Mouse (Mus musculus) megakaryocyte-erythroid progenitor cell, adult 5-6 weeks (primary cell): Measurements from ENCODE around the gene Ptgir. TPM values are rescaled to one million over a fixed set of nuclear protein-coding genes. Genes with fewer than 3 reads are reported as not detected.
"Not testable (repeated sequence)": the region's sequence is repeated elsewhere in the genome, so short reads cannot be mapped to it uniquely, and the experiment has no call there.

Source experiments
- ATAC-seq: replicated peaks from 2 replicates; pipeline ENCODE4 v1.8.0; 2016; ENCODE audit warnings: mild to moderate bottlenecking, inconsistent platforms; ENCODE audit not compliant: severe bottlenecking, poor library complexity, low FRiP score, low TSS enrichment
- total RNA-seq, 2 experiments: library from RNA; stranded (forward) in 1 of 2; stranded (reverse) in 1 of 2; fragments of 200-1000, 215-1000 nt in 1 of 2; fragments of >200 nt in 1 of 2; fragmentation: Nextera tagmentation in 1 of 2; gene quantifications; 2 replicates each; pipeline ENCODE4 v1.2.3; 2014 to 2017

Gene Ptgir
- total RNA-seq, 2 experiments from 2014 or later, result not detected

- peak; percentile 77 for ATAC-seq
Measured at GRCm38 (mm10) chr7:16931968-16932627, 25.8 kb downstream of the Ptgir start.

- peak; percentile 43; the same call in 1 of the 2 replicates for ATAC-seq
Measured at GRCm38 (mm10) chr7:16932704-16933577, 26.7 kb downstream of the Ptgir start.

GRCm38 (mm10) chr7:16937312-16937711, 31.0 kb downstream of the Ptgir start:
- ATAC-seq, result no peak

- ATAC-seq, result no peak
Measured at GRCm38 (mm10) chr7:16938117-16938791, 32.0 kb downstream of the Ptgir start.

- no peak for ATAC-seq
Measured at GRCm38 (mm10) chr7:16940292-16940691, 34.0 kb downstream of the Ptgir start.

GRCm38 (mm10) chr7:16942861-16943260, 36.6 kb downstream of the Ptgir start:
- ATAC-seq, result no peak

- peak; percentile 51; the same call in 1 of the 2 replicates for ATAC-seq
Measured at GRCm38 (mm10) chr7:16944061-16944807, 37.9 kb downstream of the Ptgir start, which contains the start of gene Pnmal2. Pnmal2 (plus strand) TSS chr7:16944682.

GRCm38 (mm10) chr7:16944808-16945315, 38.6 kb downstream of the Ptgir start:
- no peak for ATAC-seq

GRCm38 (mm10) chr7:16945419-16945818, 39.1 kb downstream of the Ptgir start:
- no peak for ATAC-seq

GRCm38 (mm10) chr7:16946441-16947348, 40.4 kb downstream of the Ptgir start:
- ATAC-seq, result no peak

- ATAC-seq, result no peak
Measured at GRCm38 (mm10) chr7:16947349-16947895, 41.1 kb downstream of the Ptgir start.

- ATAC-seq, result no peak
Measured at GRCm38 (mm10) chr7:16947959-16948361, 41.7 kb downstream of the Ptgir start.

- no peak for ATAC-seq
Measured at GRCm38 (mm10) chr7:16948923-16949458, 42.7 kb downstream of the Ptgir start.

GRCm38 (mm10) chr7:16949908-16950841, 43.9 kb downstream of the Ptgir start:
- peak; percentile 72 for ATAC-seq

GRCm38 (mm10) chr7:16950861-16951635, 44.8 kb downstream of the Ptgir start:
- peak; percentile 88 for ATAC-seq

GRCm38 (mm10) chr7:16953776-16954175, 47.5 kb downstream of the Ptgir start:
- ATAC-seq, result not testable (repeated sequence)
